Mouse (Mus musculus) olfactory bulb, adult 2 months (tissue): ENCODE measurements around the gene Klhl2.

Experiments
- CTCF ChIP-seq: fragments of 200-500 bp; IDR thresholded peaks from 2 replicates; pipeline ENCODE4 v1.5.1; 2012; ENCODE audit warnings: low read depth, mild to moderate bottlenecking, low read length, moderate library complexity; ENCODE audit not compliant: insufficient read depth
- POLR2A ChIP-seq: fragments of 200-500 bp; IDR thresholded peaks from 2 replicates; pipeline ENCODE4 v1.6.1; 2012; ENCODE audit warnings: mild to moderate bottlenecking, low read depth, low read length, moderate library complexity; ENCODE audit not compliant: insufficient read depth

- TF ChIP-seq CTCF (no peak), POLR2A (no peak)
Observed at GRCm38 (mm10) chr8:64757956-64758355, 91.9 kb downstream of the Klhl2 start.
